Mouse (Mus musculus): ENCODE data around the gene Gpc6. TPM values are rescaled to one million over a fixed set of nuclear protein-coding genes. Genes with fewer than 3 reads are reported as not detected.

Gene Gpc6
- total and polyA plus RNA-seq, 3 experiments, result not detected

DNA sequence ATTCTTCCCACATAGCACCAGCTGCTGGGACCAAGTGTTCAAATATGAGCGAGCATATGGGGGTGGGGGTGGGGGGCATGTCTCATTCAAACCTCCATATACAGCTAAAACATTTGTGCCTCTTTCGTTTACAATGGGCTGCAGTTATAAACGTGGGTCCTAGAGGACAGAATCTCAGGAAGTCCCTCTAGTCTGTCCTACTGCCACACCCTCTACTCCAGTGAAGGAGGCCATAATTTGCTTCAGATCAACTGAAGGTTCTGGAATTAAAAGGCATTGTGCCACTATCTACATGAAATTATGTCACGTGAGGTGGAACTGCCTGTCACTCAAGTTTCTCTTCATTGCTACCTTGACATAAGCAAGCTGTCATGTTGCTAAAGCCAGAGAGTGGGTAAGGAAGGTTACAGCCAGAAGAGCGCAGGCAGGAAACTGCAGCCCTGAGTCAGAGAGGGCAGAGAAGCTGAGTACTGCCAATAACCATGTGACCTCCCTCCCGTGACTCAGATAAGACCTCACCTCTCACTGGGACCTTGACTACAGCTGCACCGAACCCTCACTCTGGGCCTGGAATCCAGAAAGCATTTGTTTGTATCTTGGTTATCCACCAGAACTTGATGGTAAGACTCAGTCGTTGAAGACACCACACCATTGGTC, 1067.6 kb downstream of the Gpc6 start:
- dilution Hi-C loops (cut with MboI; ENCODE audit: extremely low pct_ligation_motif_present, extremely low pct_unique_long_range_greater_than_20kb, low sequenced_read_pairs) (no loop called here), in situ Hi-C loops (cut with MboI; ENCODE audit: low pct_ligation_motif_present, low pct_unique_long_range_greater_than_20kb, low sequenced_read_pairs) (no loop called here)
- DNase-seq (ENCODE audit: extremely low read depth), result no peak
- TF ChIP-seq USF1 (IDR thresholded peaks at IDR 0.05; ENCODE audit: low read depth, low read length), result no peak
- H3K9me3 ChIP-seq (replicated peaks; ENCODE audit: low read length), result no peaks in the 10 kb centered on the region
- no peak overlapping the region for H3K27ac ChIP-seq (ENCODE audit: insufficient read depth, low read depth)
- peaks cover 0 to 7% of the 10 kb centered on the region in 2 experiments; a peak in 1 of 4 replicates for H3K4me1 ChIP-seq (ENCODE audit: control insufficient read depth in 1 of 2, insufficient read depth in 2 of 2)
- H3K79me2 ChIP-seq (replicated peaks; ENCODE audit: control insufficient read depth, extremely low read depth, insufficient read depth, poor library complexity, severe bottlenecking), result no peaks in the 10 kb centered on the region
- no peaks in the 10 kb centered on the region for H3K36me3 ChIP-seq (replicated peaks in 1 of 2; ENCODE audit: control insufficient read depth in 1 of 2, insufficient read depth in 1 of 2, low read length in 1 of 2)
- no peak overlapping the region for H3K4me3 ChIP-seq (replicated peaks in 1 of 3; ENCODE audit: low read depth in 2 of 3, low read length in 2 of 3, poor library complexity in 1 of 3)
- no peak overlapping the region for H3K9ac ChIP-seq (ENCODE audit: insufficient read depth, low read depth)
- H3K27me3 ChIP-seq (replicated peaks), result no peaks in the 10 kb centered on the region
- no peak overlapping the region for H3K4me2 ChIP-seq (ENCODE audit: insufficient read depth, low read depth, poor library complexity, severe bottlenecking)

DNA sequence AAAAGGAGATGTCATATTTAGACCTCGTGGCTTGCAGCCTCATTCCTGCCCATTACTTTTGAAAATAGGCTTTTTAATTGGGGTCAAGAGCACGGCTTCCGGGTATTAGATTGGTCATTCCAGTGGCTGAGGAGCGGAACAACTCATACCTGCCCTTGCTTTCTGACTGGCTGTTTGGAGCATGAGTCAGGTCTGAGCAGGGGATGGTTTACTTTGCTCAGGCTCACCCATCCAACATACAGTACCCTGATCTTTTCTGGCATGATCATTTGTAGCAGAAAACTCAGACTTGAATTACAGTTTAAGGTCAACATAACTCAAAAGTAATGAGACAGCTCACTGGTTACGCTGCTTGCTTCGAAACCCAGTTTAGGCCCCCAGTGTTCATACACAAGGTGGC, 1068.7 kb downstream of the Gpc6 start:
- Histone ChIP-seq H3K4me2 (ENCODE audit: insufficient read depth, low read depth, poor library complexity, severe bottlenecking) (no peak overlapping the region), H3K4me3 (replicated peaks in 1 of 3; ENCODE audit: low read depth in 2 of 3, low read length in 2 of 3, poor library complexity in 1 of 3) (no peak overlapping the region), H3K36me3 (replicated peaks in 1 of 2; ENCODE audit: control insufficient read depth in 1 of 2, insufficient read depth in 1 of 2, low read length in 1 of 2) (no peaks in the 10 kb centered on the region), H3K79me2 (replicated peaks; ENCODE audit: control insufficient read depth, extremely low read depth, insufficient read depth, poor library complexity, severe bottlenecking) (no peaks in the 10 kb centered on the region), H3K4me1 (ENCODE audit: control insufficient read depth in 1 of 2, insufficient read depth in 2 of 2) (no peaks in the 10 kb centered on the region; a peak in 1 of 4 replicates), H3K9me3 (replicated peaks; ENCODE audit: low read length) (no peaks in the 10 kb centered on the region), H3K27me3 (replicated peaks) (peaks cover 4% of the 10 kb centered on the region), H3K27ac (ENCODE audit: insufficient read depth, low read depth) (no peak overlapping the region), H3K9ac (ENCODE audit: insufficient read depth, low read depth) (no peak overlapping the region)
- in situ Hi-C loops (cut with MboI; ENCODE audit: low pct_ligation_motif_present, low pct_unique_long_range_greater_than_20kb, low sequenced_read_pairs), result no loop called here
- dilution Hi-C loops (cut with MboI; ENCODE audit: extremely low pct_ligation_motif_present, extremely low pct_unique_long_range_greater_than_20kb, low sequenced_read_pairs), result no loop called here
- TF ChIP-seq E2F4 (IDR thresholded peaks at IDR 0.05; ENCODE audit: insufficient replicate concordance, low read depth, low read length) (no peak), MAZ (IDR thresholded peaks at IDR 0.05; ENCODE audit: low read depth, low read length) (no peak), MYC (IDR thresholded peaks at IDR 0.05; ENCODE audit: low read depth, low read length) (no peak), TBP (conservative IDR thresholded peaks at IDR 0.05; ENCODE audit: low read depth, low read length) (no peak), TCF12 (IDR thresholded peaks at IDR 0.05; ENCODE audit: low read depth, low read length) (no peak), IRF4 (IDR thresholded peaks at IDR 0.05; ENCODE audit: low read depth, low read length) (no peak), JUN (IDR thresholded peaks at IDR 0.05; ENCODE audit: insufficient read depth, low read depth, low read length) (no peak)
- no peak for DNase-seq (ENCODE audit: extremely low read depth)

GRCm38 (mm10) chr14:118004434-118004833, 1079.3 kb downstream of the Gpc6 start:
- Histone ChIP-seq H3K9me3 (replicated peaks; ENCODE audit: low read length) (no peaks in the 10 kb centered on the region), H3K27me3 (replicated peaks) (peaks cover 20% of the 10 kb centered on the region), H3K79me2 (replicated peaks; ENCODE audit: control insufficient read depth, extremely low read depth, insufficient read depth, poor library complexity, severe bottlenecking) (no peaks in the 10 kb centered on the region), H3K4me1 (ENCODE audit: control insufficient read depth in 1 of 2, insufficient read depth in 2 of 2) (peaks cover 3 to 14% of the 10 kb centered on the region in 2 experiments; a peak in 3 of 4 replicates), H3K4me3 (replicated peaks in 1 of 3; ENCODE audit: low read depth in 2 of 3, low read length in 2 of 3, poor library complexity in 1 of 3) (no peak overlapping the region), H3K27ac (ENCODE audit: insufficient read depth, low read depth) (no peak overlapping the region), H3K36me3 (replicated peaks in 1 of 2; ENCODE audit: control insufficient read depth in 1 of 2, insufficient read depth in 1 of 2, low read length in 1 of 2) (no peaks in the 10 kb centered on the region), H3K4me2 (ENCODE audit: insufficient read depth, low read depth, poor library complexity, severe bottlenecking) (no peak overlapping the region; the same call in 1 of the 2 replicates), H3K9ac (ENCODE audit: insufficient read depth, low read depth) (no peak overlapping the region)
- no peak for DNase-seq (ENCODE audit: extremely low read depth)
- TF ChIP-seq GABPA (IDR thresholded peaks at IDR 0.05; ENCODE audit: insufficient replicate concordance, low read depth, low read length) (no peak), MXI1 (IDR thresholded peaks at IDR 0.05; ENCODE audit: low read depth, low read length) (no peak), MAFK (IDR thresholded peaks at IDR 0.05; ENCODE audit: insufficient replicate concordance, low read length) (no peak), IRF4 (IDR thresholded peaks at IDR 0.05; ENCODE audit: low read depth, low read length) (no peak), SIN3A (IDR thresholded peaks at IDR 0.05; ENCODE audit: low read length) (no peak), ZC3H11A (IDR thresholded peaks at IDR 0.05; ENCODE audit: low read depth, low read length) (no peak), JUND (conservative IDR thresholded peaks at IDR 0.05; ENCODE audit: low read depth, low read length) (no peak), NELFE (IDR thresholded peaks at IDR 0.05; ENCODE audit: low read depth, low read length) (no peak), NRF1 (IDR thresholded peaks at IDR 0.05; ENCODE audit: low read depth, low read length) (no peak), CTCF (conservative IDR thresholded peaks at IDR 0.05 in 1 of 2, IDR thresholded peaks at IDR 0.05 in 1 of 2; ENCODE audit: low read depth in 2 of 2, low read length in 2 of 2) (no peak), SMC3 (IDR thresholded peaks at IDR 0.05; ENCODE audit: low read depth, low read length) (no peak), TCF12 (IDR thresholded peaks at IDR 0.05; ENCODE audit: low read depth, low read length) (no peak), PAX5 (IDR thresholded peaks at IDR 0.05; ENCODE audit: low read length) (no peak), ETS1 (conservative IDR thresholded peaks at IDR 0.05; ENCODE audit: low read depth, low read length) (no peak)
- dilution Hi-C loops (cut with MboI; ENCODE audit: extremely low pct_ligation_motif_present, extremely low pct_unique_long_range_greater_than_20kb, low sequenced_read_pairs) (no loop called here), in situ Hi-C loops (cut with MboI; ENCODE audit: low pct_ligation_motif_present, low pct_unique_long_range_greater_than_20kb, low sequenced_read_pairs) (loop anchor here (25.0 kb wide), 1 partner anchor 583 kb away; no protein-coding TSS in a partner anchor)

All from CH12.LX (cell line).